Mouse (Mus musculus): ENCODE data around the gene Stoml1. TPM values are rescaled to one million over a fixed set of nuclear protein-coding genes. Genes with fewer than 3 reads are reported as not detected.

Stoml1 gene
- total and polyA plus RNA-seq, 3 experiments: 35.4 to 40.7 (median 35.4) TPM

GRCm38 (mm10) chr9:58272855-58273254, 19.9 kb downstream of the Stoml1 start (continued):
- peak; percentile 54; the same call in 1 of the 2 replicates for TF ChIP-seq ZNF384 (IDR thresholded peaks at IDR 0.05; ENCODE audit: low read depth, low read length)
- TF ChIP-seq SIN3A (IDR thresholded peaks at IDR 0.05; ENCODE audit: low read length): no peak
- no peak for TF ChIP-seq ZC3H11A (IDR thresholded peaks at IDR 0.05; ENCODE audit: low read depth, low read length)

- H3K4me2 ChIP-seq (ENCODE audit: insufficient read depth, low read depth, poor library complexity, severe bottlenecking): peak overlapping the region; percentile 49; the same call in 1 of the 2 replicates
- no peak for DNase-seq (ENCODE audit: extremely low read depth)
- in situ Hi-C loops (cut with MboI; ENCODE audit: low pct_ligation_motif_present, low pct_unique_long_range_greater_than_20kb, low sequenced_read_pairs): loop anchor here (25.0 kb wide), 1 partner anchor 462 kb away; no protein-coding TSS in a partner anchor
- no peaks in the 10 kb centered on the region for H3K79me2 ChIP-seq (replicated peaks; ENCODE audit: control insufficient read depth, extremely low read depth, insufficient read depth, poor library complexity, severe bottlenecking)
- H3K9me3 ChIP-seq (replicated peaks; ENCODE audit: low read length): no peaks in the 10 kb centered on the region
- no peak for TF ChIP-seq ZMIZ1 (IDR thresholded peaks at IDR 0.05; ENCODE audit: low read depth, low read length)
- TF ChIP-seq MEF2A (IDR thresholded peaks at IDR 0.05; ENCODE audit: borderline replicate concordance, low read depth, low read length): no peak
- TF ChIP-seq RAD21 (IDR thresholded peaks at IDR 0.05; ENCODE audit: low read depth, low read length): no peak
- TF ChIP-seq USF2 (conservative IDR thresholded peaks at IDR 0.05; ENCODE audit: low read depth, low read length): no peak
- no peak for TF ChIP-seq POLR2AphosphoS2 (IDR thresholded peaks at IDR 0.05; ENCODE audit: low read depth, low read length)
- TF ChIP-seq ETS1 (conservative IDR thresholded peaks at IDR 0.05; ENCODE audit: low read depth, low read length): no peak
- no peak for TF ChIP-seq E2F4 (IDR thresholded peaks at IDR 0.05; ENCODE audit: insufficient replicate concordance, low read depth, low read length)
- no peak for TF ChIP-seq HCFC1 (IDR thresholded peaks at IDR 0.05; ENCODE audit: low read depth, low read length)
- no peak for TF ChIP-seq TBP (conservative IDR thresholded peaks at IDR 0.05; ENCODE audit: low read depth, low read length)
- TF ChIP-seq NELFE (IDR thresholded peaks at IDR 0.05; ENCODE audit: low read depth, low read length): no peak
- TF ChIP-seq MAZ (IDR thresholded peaks at IDR 0.05; ENCODE audit: low read depth, low read length): no peak
- H3K9ac ChIP-seq (ENCODE audit: insufficient read depth, low read depth): peak overlapping the region; percentile 32; the same call in 1 of the 2 replicates
- peak overlapping the region; percentile 99 for H3K27ac ChIP-seq (ENCODE audit: insufficient read depth, low read depth)
- H3K4me1 ChIP-seq (ENCODE audit: control insufficient read depth in 1 of 2, insufficient read depth in 2 of 2): peaks cover 26 to 87% of the 10 kb centered on the region in 2 experiments
- no peaks in the 10 kb centered on the region for H3K36me3 ChIP-seq (replicated peaks in 1 of 2; ENCODE audit: control insufficient read depth in 1 of 2, insufficient read depth in 1 of 2, low read length in 1 of 2)
- H3K27me3 ChIP-seq (replicated peaks): no peaks in the 10 kb centered on the region
- no peak overlapping the region for H3K4me3 ChIP-seq (replicated peaks in 1 of 3; ENCODE audit: low read depth in 2 of 3, low read length in 2 of 3, poor library complexity in 1 of 3)
- dilution Hi-C loops (cut with MboI; ENCODE audit: extremely low pct_ligation_motif_present, extremely low pct_unique_long_range_greater_than_20kb, low sequenced_read_pairs): no loop called here
These were observed 21.2 kb downstream of the Stoml1 start for GRCm38 (mm10) chr9:58274101-58274604.

- in situ Hi-C loops (cut with MboI; ENCODE audit: low pct_ligation_motif_present, low pct_unique_long_range_greater_than_20kb, low sequenced_read_pairs): loop anchor here (25.0 kb wide), 1 partner anchor 462 kb away; no protein-coding TSS in a partner anchor
- H3K9me3 ChIP-seq (replicated peaks; ENCODE audit: low read length): no peaks in the 10 kb centered on the region
- no peaks in the 10 kb centered on the region for H3K79me2 ChIP-seq (replicated peaks; ENCODE audit: control insufficient read depth, extremely low read depth, insufficient read depth, poor library complexity, severe bottlenecking)
- TF ChIP-seq TBP (conservative IDR thresholded peaks at IDR 0.05; ENCODE audit: low read depth, low read length) (no peak), HCFC1 (IDR thresholded peaks at IDR 0.05; ENCODE audit: low read depth, low read length) (no peak), MAZ (IDR thresholded peaks at IDR 0.05; ENCODE audit: low read depth, low read length) (no peak), USF1 (IDR thresholded peaks at IDR 0.05; ENCODE audit: low read depth, low read length) (no peak)
- no peaks in the 10 kb centered on the region for H3K27me3 ChIP-seq (replicated peaks)
- peaks cover 29 to 87% of the 10 kb centered on the region in 2 experiments for H3K4me1 ChIP-seq (ENCODE audit: control insufficient read depth in 1 of 2, insufficient read depth in 2 of 2)
- no peak for DNase-seq (ENCODE audit: extremely low read depth)
- dilution Hi-C loops (cut with MboI; ENCODE audit: extremely low pct_ligation_motif_present, extremely low pct_unique_long_range_greater_than_20kb, low sequenced_read_pairs): no loop called here
- no peak overlapping the region for H3K4me3 ChIP-seq (replicated peaks in 1 of 3; ENCODE audit: low read depth in 2 of 3, low read length in 2 of 3, poor library complexity in 1 of 3)
- H3K4me2 ChIP-seq (ENCODE audit: insufficient read depth, low read depth, poor library complexity, severe bottlenecking): peak overlapping the region; percentile 49; the same call in 1 of the 2 replicates
- H3K36me3 ChIP-seq (replicated peaks in 1 of 2; ENCODE audit: control insufficient read depth in 1 of 2, insufficient read depth in 1 of 2, low read length in 1 of 2): no peaks in the 10 kb centered on the region
- peak overlapping the region; percentile 32; the same call in 1 of the 2 replicates for H3K9ac ChIP-seq (ENCODE audit: insufficient read depth, low read depth)
- peak overlapping the region; percentile 99 for H3K27ac ChIP-seq (ENCODE audit: insufficient read depth, low read depth)
These were observed 21.7 kb downstream of the Stoml1 start for GRCm38 (mm10) chr9:58274626-58275025.
